Mouse (Mus musculus): ENCODE measurements around the gene Enpp5.

Gene Enpp5

DNA sequence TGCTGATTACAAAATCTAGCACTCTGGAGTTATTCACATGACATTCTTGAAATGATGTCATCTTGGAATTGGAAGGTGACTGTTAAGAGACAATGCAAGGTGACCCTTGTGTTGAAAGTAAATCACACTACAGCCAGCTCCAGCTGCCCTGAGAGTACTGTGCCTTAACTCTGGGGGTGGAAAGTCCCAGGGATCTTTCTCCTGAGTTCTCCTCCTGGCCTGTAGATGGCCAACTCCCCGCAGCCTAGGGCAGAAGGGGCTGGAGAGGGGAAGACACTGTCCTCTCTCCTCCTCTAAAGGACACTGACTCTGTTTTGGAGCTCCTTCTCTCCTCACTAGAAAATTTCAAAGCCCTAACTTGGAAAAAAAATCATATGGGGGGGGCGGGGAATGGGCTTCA, 12.9 kb downstream of the Enpp5 start:
- DNase-seq (ENCODE audit: low read depth, low spot score): no peak

DNA sequence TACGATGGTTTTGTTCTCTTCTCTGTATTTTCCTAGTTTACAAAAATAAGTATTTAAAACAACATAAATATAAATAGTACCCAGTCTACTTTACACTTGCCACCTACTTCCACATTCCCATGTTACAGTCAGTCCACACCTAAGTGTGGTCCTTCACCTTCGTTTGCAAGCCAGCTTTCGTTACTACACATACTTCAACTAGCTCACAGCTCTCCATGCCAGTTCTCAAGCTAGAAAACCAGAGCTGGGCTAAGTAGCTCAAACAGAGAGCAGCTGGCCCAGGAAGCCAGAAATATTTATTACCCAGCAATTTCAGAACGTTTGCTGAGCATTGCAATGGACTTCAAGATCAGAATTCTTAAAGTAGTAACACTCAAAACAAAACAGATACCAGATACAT, 21.9 kb downstream of the Enpp5 start:
- no peak for DNase-seq (ENCODE audit: low read depth, low spot score)

DNA sequence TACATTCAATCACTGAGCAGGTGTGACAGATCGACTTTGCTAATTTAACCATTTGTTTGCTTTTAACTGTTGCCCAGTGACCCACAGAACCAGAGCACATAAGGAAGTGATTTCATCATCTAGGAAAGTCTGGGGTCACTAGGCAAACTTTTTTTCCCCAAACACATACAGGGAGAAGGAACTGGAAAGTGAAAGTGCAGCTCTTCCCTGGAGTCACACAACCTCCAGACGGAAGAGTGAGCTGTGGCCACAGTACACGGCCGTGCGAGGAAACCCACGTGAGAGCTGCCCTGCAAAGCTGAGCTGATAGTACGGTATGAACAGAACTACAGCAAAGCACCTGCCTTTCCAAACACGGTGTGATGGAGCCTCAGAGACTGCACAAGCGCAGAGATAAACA, 22.3 kb downstream of the Enpp5 start:
- DNase-seq (ENCODE audit: low read depth, low spot score): no peak

DNA sequence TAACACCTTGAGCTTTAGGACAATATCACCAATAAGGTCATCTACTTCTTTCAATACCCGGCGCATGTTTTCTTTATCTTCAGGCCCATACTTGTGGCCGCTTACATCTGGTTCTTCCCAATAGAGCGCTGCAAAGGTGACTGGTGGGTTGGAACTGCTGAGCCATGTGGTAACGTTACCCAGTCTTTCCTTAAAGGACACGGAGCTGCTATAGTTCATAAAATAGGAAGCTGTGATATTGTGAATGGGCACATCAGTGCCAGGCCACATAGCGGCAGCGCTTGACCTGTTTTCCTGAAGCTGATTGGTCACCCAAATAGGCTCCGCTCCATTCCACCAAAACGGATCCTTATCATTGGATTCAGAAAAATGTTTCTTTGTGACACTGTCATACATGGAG, 23.3 kb downstream of the Enpp5 start:
- DNase-seq (ENCODE audit: low read depth, low spot score): no peak

DNA sequence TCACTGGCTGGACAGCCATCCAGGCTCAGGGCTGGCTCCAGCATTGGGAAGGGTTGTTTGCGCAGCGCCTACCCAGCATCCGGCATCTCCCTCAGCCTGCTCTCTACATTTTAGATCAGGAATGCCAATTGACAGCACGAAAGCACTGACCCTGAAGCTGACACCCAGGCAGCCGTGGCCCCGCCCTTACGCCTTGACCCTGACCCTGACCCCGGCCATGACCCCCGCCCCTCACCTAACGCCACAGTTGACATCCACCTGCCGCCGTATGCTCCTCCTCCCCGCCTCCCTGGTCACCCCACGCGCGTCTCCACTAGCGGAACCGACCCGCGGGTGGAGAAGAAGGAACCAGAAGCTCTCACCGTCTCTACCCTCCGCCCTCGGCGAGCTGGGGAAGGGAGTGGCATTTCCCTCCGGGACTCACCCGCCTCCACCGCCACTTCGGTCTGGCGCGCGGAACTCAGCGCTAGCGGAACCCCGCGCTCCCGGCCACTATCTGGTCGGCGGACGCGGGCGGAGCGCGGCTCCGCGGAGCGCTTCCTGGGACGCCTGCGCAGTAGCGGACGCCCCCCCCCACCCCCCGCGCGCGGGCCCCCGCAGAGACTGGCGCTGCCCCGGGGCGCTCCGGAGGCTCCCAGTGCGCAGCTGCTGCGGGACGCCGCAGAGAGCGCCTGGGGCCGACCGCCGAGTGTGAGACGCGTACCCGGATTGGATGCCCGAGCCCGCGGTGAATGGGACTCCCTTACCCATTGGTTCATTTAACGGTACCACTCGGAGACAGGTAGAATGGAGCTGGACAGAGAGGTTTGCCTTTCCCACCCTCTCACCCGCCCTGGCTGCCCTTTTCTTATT, 26.9 kb downstream of the Enpp5 start, which contains the start of gene Enpp4:
TSS of gene Enpp4 (minus strand) at position 523 of the 852 bp plus-strand sequence.
- peak; percentile 76 for DNase-seq (ENCODE audit: low read depth, low spot score)

DNA sequence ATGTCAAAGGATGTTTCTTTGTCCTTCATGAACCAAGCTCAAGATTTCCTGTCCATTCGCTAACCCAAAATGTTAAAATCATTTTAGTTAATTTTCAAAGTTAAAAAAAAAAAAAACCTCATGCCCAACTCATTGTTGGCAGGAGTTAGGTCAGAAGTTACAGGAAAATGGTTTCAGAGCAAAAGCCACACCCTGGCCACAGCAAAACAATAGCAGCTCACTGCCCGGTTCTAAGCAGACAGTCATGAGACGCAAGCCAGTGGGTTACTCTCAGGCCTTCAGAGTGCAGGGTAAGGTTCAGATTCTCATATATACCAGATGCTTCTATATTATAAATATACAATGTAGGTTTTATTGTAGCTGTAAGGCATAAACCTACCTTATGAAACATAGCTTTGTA, 29.7 kb downstream of the Enpp5 start:
- no peak for DNase-seq (ENCODE audit: low read depth, low spot score)

DNA sequence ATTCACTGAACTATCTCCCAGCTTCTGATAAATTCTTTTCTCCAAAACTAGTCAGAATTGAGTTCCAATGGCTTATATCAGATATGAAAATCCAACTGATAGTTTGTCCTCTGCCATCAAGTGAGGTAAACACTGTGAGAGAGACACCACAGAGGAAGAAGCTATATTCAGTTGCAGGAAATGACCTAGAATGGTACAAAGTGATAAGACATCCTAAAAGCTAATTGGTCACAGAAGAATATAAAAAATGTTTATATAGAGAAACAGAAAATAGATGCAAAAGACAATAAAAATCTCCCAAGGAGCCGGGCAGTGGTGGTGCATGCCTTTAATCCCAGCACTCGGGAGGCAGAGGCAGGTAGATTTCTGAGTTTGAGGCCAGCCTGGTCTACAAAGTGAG, 38.0 kb downstream of the Enpp5 start:
- no peak for DNase-seq (ENCODE audit: low read depth, low spot score)

DNA sequence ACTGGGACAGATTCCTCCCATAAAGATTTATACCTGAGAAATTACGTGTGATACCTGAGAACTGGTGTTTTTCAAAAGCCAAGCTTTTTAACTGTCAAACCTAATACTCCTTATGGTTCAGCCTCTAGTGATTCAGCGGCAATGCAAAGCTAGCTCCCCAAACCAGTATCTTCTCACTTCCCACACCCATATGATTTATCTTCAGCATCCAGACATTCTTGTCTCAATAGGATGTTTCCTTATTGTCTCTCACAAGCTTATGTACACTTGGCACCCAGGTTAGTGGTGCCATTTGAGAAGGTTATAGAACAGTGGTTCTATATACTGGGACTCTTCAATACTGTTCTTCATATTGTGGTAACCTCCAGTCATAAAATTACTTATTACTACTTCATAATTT, 39.1 kb downstream of the Enpp5 start:
- no peak for DNase-seq (ENCODE audit: low read depth, low spot score)

DNA sequence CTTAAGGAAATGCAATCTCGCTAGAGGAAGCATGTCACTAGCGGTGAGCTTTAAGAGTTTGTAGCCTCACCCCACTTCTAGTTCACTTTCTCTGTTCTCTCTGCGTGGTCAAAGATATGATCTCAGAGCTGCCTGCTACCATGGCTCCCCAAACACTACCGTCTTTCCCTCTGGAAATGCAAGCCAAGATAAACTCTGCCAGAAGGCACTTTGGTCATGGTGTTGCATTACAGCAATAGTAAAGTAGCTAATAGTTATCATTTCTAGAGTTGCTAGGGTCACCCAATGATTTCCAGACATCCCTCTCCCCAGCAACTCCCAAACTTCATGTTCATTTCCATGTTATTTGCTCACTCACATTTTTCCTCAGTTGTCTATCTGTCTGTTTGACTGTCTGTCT, 39.6 kb downstream of the Enpp5 start:
- no peak for DNase-seq (ENCODE audit: low read depth, low spot score)

DNA sequence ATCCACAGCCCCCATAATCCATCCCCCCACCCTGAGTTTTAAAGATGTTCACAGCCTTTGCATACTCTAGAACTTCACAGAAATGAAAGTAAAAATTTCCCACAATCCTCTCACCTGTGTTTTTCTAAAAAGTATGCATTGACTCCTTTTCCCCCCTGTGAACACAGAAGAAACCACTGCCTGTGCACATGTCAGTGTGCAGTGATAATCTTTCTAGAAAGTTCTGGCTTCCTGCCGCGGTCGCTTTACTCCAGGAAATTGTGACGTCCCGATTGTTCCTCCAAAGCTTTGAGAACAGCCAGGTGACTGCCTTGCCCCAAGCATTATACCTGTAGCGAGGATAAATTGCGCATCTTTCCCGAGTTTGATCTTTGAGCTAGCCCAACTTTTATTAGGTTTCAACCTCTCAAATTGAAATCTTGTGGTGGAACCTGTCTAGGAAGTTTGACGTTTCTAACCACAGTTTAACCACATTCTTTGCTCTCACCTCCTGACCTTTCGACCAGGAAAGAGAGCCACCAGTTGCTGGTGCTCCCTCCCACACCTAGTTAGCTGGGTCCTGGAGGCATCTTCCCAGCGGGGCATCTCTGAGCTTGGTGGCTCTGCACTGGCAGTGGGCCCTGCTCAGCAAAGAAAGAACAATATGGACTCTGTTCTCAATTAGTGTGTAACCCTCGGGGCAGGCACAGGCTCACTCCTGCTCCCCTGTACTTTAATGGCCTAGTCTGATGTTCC, 42.9 kb downstream of the Enpp5 start:
- DNase-seq (ENCODE audit: low read depth, low spot score): no peak

DNA sequence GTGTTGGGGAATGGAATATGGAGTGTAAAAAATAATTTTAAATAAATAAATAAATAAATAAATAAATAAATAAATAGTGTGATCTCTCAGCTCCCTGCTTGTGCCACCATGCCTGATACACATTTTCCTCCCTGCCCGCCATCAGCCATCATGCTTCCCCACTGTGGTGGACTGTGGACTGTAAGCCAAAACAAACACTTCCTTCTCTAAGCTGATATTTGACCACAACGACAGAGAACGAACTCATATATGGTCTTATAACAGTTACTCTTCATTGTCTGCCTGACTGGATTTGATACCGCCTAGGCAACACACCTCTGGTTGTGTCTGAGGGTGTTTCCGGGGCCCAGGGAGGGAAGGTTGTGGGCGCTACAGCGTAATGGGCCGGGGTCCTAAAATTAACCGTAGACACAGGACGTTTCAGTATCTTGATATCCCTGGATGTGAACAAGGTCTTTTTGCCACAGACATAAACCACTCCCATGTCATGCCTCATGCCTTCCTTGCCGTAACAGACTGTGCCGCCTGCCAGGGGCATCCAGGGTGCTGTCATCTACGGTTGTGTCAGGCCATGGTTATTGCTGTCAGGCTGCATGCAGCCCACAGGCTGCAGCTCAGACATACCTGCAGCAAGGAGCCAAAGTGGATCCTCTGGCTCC, 50.6 kb downstream of the Enpp5 start:
- no peak for DNase-seq (ENCODE audit: low read depth, low spot score)

DNA sequence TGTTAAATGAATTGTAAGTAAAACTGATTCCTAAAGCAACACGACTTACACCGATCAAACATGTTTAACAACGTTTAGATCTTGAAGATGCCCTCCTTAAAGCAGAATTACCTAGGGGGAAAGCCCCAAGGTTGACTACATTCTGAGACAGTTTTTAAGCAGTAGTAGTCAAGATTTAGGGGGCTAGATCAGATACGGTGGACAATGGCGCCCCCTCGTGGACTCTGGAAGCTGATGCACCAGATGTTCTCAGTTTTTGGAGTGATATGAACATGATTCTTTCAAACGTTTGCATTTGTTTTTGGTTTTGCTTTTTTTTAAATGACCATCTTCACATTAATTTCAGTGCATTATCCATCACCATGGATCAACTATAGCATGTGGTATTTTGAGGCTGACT, 51.8 kb downstream of the Enpp5 start:
- DNase-seq (ENCODE audit: low read depth, low spot score): peak; percentile 37

DNA sequence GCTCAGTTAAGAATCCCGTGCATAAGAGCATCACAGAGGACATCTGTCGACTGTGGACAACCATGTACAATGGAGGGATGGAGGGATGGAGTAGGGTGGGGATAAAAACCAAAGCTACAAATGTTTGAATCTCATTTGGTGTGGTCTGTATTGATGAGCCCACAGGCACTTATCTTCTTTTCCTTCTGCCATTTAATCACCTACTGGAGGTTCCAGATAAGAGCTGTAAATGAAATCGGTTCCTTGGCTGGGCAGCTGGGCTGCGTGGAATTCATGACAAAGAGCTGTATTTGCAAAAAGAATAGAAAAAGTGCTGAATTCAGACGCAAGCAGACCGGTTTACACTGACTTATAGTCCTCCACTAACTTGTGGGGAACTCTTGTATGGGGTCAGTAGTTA, 55.5 kb downstream of the Enpp5 start:
- DNase-seq (ENCODE audit: low read depth, low spot score): no peak

DNA sequence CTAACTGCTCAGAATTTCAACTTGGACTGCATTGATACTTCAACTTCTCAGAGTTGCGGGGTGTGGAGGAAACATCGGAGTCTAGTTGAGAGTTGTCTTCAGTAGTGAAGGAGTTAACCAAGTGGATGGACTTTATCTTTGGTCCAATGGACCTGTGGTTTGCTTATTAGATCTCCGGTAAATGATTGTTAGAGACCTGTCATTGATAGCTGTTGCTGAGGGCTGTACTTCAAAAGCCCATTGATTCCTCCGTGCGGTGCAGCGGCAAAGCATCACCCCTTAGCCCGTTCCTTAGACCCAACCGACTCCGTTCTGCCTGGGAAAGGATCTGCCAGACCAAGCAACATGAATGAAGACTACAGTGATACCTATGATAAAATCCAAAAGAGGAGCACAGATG, 55.9 kb downstream of the Enpp5 start:
- no peak for DNase-seq (ENCODE audit: low read depth, low spot score)

DNA sequence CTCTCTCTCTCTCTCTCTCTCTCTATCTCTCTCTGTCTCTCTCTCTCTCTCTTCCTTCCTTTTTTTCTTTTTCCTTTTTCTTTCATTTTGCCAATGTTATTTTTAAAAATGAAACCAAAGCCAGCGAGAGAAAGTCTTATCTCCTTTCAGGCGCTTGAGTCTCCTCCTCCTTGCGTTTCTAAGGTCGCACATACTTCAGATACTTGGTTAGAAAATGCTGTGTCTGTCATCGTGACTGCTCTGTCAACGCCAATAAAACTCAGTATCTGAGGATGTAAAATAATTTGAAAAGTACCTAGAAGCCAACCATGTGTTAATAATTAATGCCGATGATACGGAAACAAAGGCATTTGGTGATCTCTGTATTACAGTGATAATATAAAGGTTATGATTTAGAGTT, 57.4 kb downstream of the Enpp5 start:
- DNase-seq (ENCODE audit: low read depth, low spot score): no peak

Data from brain, embryonic 18.5 days (tissue).